Mouse (Mus musculus) embryonic facial prominence, embryonic 13.5 days (tissue): ENCODE measurements around the gene Clec4f. TPM values are rescaled to one million over a fixed set of nuclear protein-coding genes. Genes with fewer than 3 reads are reported as not detected.
"Not testable (repeated sequence)": the region's sequence is repeated elsewhere in the genome, so short reads cannot be mapped to it uniquely, and the experiment has no call there.

ENCODE experiments used
- ATAC-seq: fragments of 200-750 bp; cut with Nextera tagmentation; 2 replicates; pipeline ENCODE4 v1.8.0; 2017; ENCODE audit warnings: low read depth; ENCODE audit not compliant: insufficient number of reproducible peaks, insufficient read depth, low FRiP score, low TSS enrichment
- H3K27ac ChIP-seq: fragments of 300-500 bp; sonication (generic); 2 replicates; pipeline ENCODE4 v1.5.1; 2015; ENCODE audit warnings: moderate library complexity, mild to moderate bottlenecking, inconsistent platforms
- H3K27me3 ChIP-seq: fragments of 300-500 bp; sonication (generic); 2 replicates; pipeline ENCODE4 v1.6.1; 2015; ENCODE audit warnings: mild to moderate bottlenecking, inconsistent platforms
- H3K36me3 ChIP-seq: fragments of 300-500 bp; sonication (generic); 2 replicates; pipeline ENCODE4 v1.6.1; 2015; ENCODE audit warnings: mild to moderate bottlenecking, inconsistent platforms
- H3K4me1 ChIP-seq: fragments of 300-500 bp; sonication (generic); 2 replicates; pipeline ENCODE4 v1.6.1; 2015; ENCODE audit warnings: inconsistent platforms
- H3K4me2 ChIP-seq: fragments of 300-500 bp; sonication (generic); 2 replicates; pipeline ENCODE4 v1.6.1; 2015; ENCODE audit warnings: moderate library complexity, mild to moderate bottlenecking, inconsistent platforms
- H3K4me3 ChIP-seq: fragments of 300-500 bp; sonication (generic); 2 replicates; pipeline ENCODE4 v1.5.1; 2015; ENCODE audit warnings: mild to moderate bottlenecking, inconsistent platforms
- H3K9ac ChIP-seq: fragments of 300-500 bp; sonication (generic); 2 replicates; pipeline ENCODE4 v1.6.1; 2015; ENCODE audit warnings: mild to moderate bottlenecking, inconsistent platforms
- H3K9me3 ChIP-seq: fragments of 300-500 bp; sonication (generic); 2 replicates; pipeline ENCODE4 v1.6.1; 2016; ENCODE audit warnings: inconsistent platforms
- WGBS: fragments of 180-500 bp; shearing (Covaris S2); methylation state at CpG from one replicate; pipeline ENCODE4 v1.1.7; 2015; ENCODE audit warnings: mixed read lengths; 5-methylcytosine and 5-hydroxymethylcytosine counted together
- polyA plus RNA-seq: library from polyadenylated mRNA; unstranded; fragments of >200 nt; fragmentation: Nextera tagmentation; extraction: Ambion mirVana; gene quantifications from 2 replicates; pipeline ENCODE4 v1.2.1, GENCODE M21; 2015

The Clec4f gene
- polyA plus RNA-seq, 1 experiment from 2014 or later: not detected

- Histone ChIP-seq H3K4me2 (no peak overlapping the region), H3K36me3 (no peaks in the 10 kb centered on the region), H3K27ac (no peak overlapping the region), H3K9ac (no peak overlapping the region), H3K9me3 (no peaks in the 10 kb centered on the region), H3K27me3 (peaks cover 96% of the 10 kb centered on the region), H3K4me3 (no peak overlapping the region), H3K4me1 (no peaks in the 10 kb centered on the region)
- no peak for ATAC-seq
- WGBS: 2% methylated on average over 12 of the region's 12 CpGs
These were observed 37.0 kb upstream of the Clec4f start for GRCm38 (mm10) chr6:83692962-83693361.

- WGBS: 75% methylated on average over 2 of the region's 2 CpGs
- Histone ChIP-seq H3K9me3 (no peaks in the 10 kb centered on the region), H3K9ac (no peak overlapping the region), H3K4me2 (no peak overlapping the region), H3K27ac (no peak overlapping the region), H3K4me1 (no peaks in the 10 kb centered on the region), H3K4me3 (no peak overlapping the region), H3K27me3 (peaks cover 86% of the 10 kb centered on the region), H3K36me3 (no peaks in the 10 kb centered on the region)
- 0 out of 2 replicates have a peak, but pooled peaks have one; percentile 43 for ATAC-seq
These were observed 34.9 kb upstream of the Clec4f start for GRCm38 (mm10) chr6:83690936-83691335.

GRCm38 (mm10) chr6:83690277-83690676 is 34.3 kb upstream of the Clec4f start:
- H3K9me3 ChIP-seq: no peaks in the 10 kb centered on the region
- ATAC-seq: no peak
- WGBS: 25% methylated on average over 4 of the region's 5 CpGs
- H3K9ac ChIP-seq: no peak overlapping the region
- H3K4me2 ChIP-seq: no peak overlapping the region
- no peaks in the 10 kb centered on the region for H3K36me3 ChIP-seq
- no peaks in the 10 kb centered on the region for H3K4me1 ChIP-seq
- no peak overlapping the region for H3K27ac ChIP-seq
- H3K27me3 ChIP-seq: peaks cover 85% of the 10 kb centered on the region
- H3K4me3 ChIP-seq: no peak overlapping the region

DNA sequence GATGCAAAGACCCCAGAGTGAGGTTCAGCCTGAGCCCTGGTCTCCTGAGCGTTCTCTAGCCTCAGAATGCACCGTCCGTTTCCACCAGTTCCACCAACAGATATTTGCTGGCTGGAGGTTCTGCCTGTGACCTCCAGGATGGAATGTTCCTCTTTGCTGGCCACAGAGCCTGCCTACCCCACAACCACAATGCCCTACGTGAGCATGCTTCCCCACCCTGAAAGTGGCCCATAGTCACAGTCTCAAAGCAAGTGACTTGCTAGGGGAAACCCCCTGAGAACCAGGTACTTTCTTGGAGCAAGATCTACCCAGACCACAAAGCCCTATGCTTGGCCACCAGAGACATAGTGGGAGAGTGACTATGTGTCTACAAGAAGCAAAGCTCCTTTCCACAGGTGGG is 33.4 kb upstream of the Clec4f start:
- no peak overlapping the region for H3K4me2 ChIP-seq
- no peaks in the 10 kb centered on the region for H3K4me1 ChIP-seq
- H3K9me3 ChIP-seq: no peaks in the 10 kb centered on the region
- H3K4me3 ChIP-seq: no peak overlapping the region
- H3K36me3 ChIP-seq: no peaks in the 10 kb centered on the region
- 83% methylated on average over 4 of the region's 4 CpGs for WGBS
- no peak for ATAC-seq
- peaks cover 83% of the 10 kb centered on the region for H3K27me3 ChIP-seq
- H3K27ac ChIP-seq: no peak overlapping the region
- H3K9ac ChIP-seq: no peak overlapping the region

DNA sequence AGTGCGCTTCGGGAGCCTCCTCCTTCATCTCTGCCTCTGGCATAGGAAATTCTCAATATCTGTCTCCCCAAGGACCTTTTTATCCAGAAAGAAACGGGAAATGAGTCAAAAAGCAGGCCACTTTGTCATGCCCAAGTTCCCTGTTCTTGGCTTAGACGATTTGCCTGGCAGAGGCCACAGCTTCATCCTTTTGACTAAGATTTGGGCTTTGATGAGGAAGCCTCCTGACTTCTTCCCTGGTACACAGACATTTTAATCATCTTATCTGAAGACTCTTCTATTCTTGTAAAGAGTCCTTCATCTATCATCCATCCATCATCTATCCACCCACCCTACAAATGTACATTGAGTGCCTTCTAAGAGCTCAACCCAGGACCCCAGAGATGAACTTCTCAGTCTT is 21.8 kb upstream of the Clec4f start, which contains the start of gene Cd207:
Cd207 (minus strand) TSS at position 101 of the 400 bp plus-strand sequence.
- H3K4me3 ChIP-seq: no peak within 1 kb of the TSS
- peaks cover 25% of the 10 kb centered on the region for H3K27me3 ChIP-seq
- H3K4me1 ChIP-seq: no peaks in the 10 kb centered on the region
- no peaks in the 10 kb centered on the region for H3K36me3 ChIP-seq
- no peak within 1 kb of the TSS for H3K27ac ChIP-seq
- ATAC-seq: no peak
- WGBS: 76% methylated on average over 4 of the region's 4 CpGs
- H3K9me3 ChIP-seq: no peaks in the 10 kb centered on the region
- H3K9ac ChIP-seq: no peak within 1 kb of the TSS
- H3K4me2 ChIP-seq: no peak within 1 kb of the TSS

GRCm38 (mm10) chr6:83673395-83673794 is 17.4 kb upstream of the Clec4f start:
- H3K4me2 ChIP-seq: no peak overlapping the region
- no peaks in the 10 kb centered on the region for H3K4me1 ChIP-seq
- ATAC-seq: no peak
- no peak overlapping the region for H3K4me3 ChIP-seq
- H3K36me3 ChIP-seq: no peaks in the 10 kb centered on the region
- 6% methylated on average over 4 of the region's 4 CpGs for WGBS
- H3K9ac ChIP-seq: no peak overlapping the region
- peaks cover 20% of the 10 kb centered on the region for H3K27me3 ChIP-seq
- H3K27ac ChIP-seq: no peak overlapping the region
- H3K9me3 ChIP-seq: no peaks in the 10 kb centered on the region

- H3K4me2 ChIP-seq: no peak overlapping the region
- WGBS: 93% methylated on average over 2 of the region's 2 CpGs
These were observed 9.0 kb upstream of the Clec4f start for GRCm38 (mm10) chr6:83665009-83665408.

GRCm38 (mm10) chr6:83660821-83661220 is 4.8 kb upstream of the Clec4f start:
- 78% methylated on average over 4 of the region's 4 CpGs for WGBS
- H3K4me3 ChIP-seq: no peak overlapping the region
- no peaks in the 10 kb centered on the region for H3K9me3 ChIP-seq
- no peaks in the 10 kb centered on the region for H3K4me1 ChIP-seq
- no peak for ATAC-seq
- no peaks in the 10 kb centered on the region for H3K36me3 ChIP-seq
- no peak overlapping the region for H3K9ac ChIP-seq
- H3K27me3 ChIP-seq: peaks cover 4% of the 10 kb centered on the region
- H3K27ac ChIP-seq: no peak overlapping the region
- H3K4me2 ChIP-seq: no peak overlapping the region

More at GRCm38 (mm10) chr6:83665009-83665408, 9.0 kb upstream of the Clec4f start:
- no peaks in the 10 kb centered on the region for H3K9me3 ChIP-seq
- H3K27me3 ChIP-seq: peaks cover 4% of the 10 kb centered on the region; the same call in 1 of the 2 replicates
- H3K4me3 ChIP-seq: no peak overlapping the region
- no peak overlapping the region for H3K27ac ChIP-seq
- H3K4me1 ChIP-seq: no peaks in the 10 kb centered on the region
- ATAC-seq: no peak
- H3K9ac ChIP-seq: no peak overlapping the region
- H3K36me3 ChIP-seq: no peaks in the 10 kb centered on the region

GRCm38 (mm10) chr6:83646715-83647114 is 9.3 kb downstream of the Clec4f start:
- 85% methylated on average over 10 of the region's 10 CpGs for WGBS
- no peak overlapping the region for H3K4me2 ChIP-seq
- no peak overlapping the region for H3K4me3 ChIP-seq
- H3K4me1 ChIP-seq: no peaks in the 10 kb centered on the region
- no peaks in the 10 kb centered on the region for H3K36me3 ChIP-seq
- H3K27me3 ChIP-seq: 0 out of 2 replicates have a peak, but pooled peaks cover 4% of the 10 kb centered on the region
- no peak overlapping the region for H3K27ac ChIP-seq
- ATAC-seq: no peak
- no peaks in the 10 kb centered on the region for H3K9me3 ChIP-seq
- no peak overlapping the region for H3K9ac ChIP-seq

DNA sequence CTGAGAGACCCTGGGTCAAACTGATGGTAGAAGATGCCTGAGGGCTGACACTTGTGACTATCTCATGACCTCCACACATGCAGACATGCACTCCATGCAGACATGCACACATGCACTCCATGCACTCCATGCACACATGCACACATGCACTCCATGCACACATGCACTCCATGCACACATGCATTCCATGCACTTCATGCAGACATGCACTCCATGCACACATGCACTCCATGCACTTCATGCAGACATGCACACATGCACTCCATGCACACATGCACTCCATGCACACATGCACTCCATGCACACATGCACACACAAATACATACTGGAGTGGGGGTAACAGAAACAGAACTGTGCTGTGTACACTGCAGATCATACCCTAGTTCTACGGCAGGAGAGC is 20.7 kb downstream of the Clec4f start:
- no peak overlapping the region for H3K9ac ChIP-seq
- peaks cover 4% of the 10 kb centered on the region for H3K27me3 ChIP-seq
- H3K36me3 ChIP-seq: no peaks in the 10 kb centered on the region
- H3K4me1 ChIP-seq: no peaks in the 10 kb centered on the region
- no peak overlapping the region for H3K27ac ChIP-seq
- ATAC-seq: no peak
- 86% methylated on average over 1 of the region's 1 CpGs for WGBS
- no peaks in the 10 kb centered on the region for H3K9me3 ChIP-seq
- H3K4me2 ChIP-seq: no peak overlapping the region
- no peak overlapping the region for H3K4me3 ChIP-seq

DNA sequence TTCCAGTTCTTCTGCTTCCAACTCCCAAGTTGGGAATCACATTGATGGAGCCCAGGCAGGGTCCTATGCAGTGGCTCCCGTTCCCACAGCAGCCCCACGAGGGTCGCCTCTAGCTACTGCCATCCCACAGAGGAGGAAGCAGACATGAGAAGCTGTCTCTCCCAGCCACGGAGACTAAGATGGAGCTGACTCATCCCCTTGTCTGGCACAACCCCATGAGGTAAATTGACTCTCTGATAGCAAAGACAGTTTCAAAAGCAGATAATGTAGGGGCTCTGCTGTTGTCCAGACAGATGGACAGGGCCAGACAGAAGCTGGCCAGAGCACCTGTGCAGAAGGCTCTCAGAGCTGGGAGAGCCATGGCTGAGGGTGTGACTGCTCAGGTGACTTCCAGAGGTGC is 21.4 kb downstream of the Clec4f start:
- 72% methylated on average over 4 of the region's 4 CpGs for WGBS
- not testable (repeated sequence) for H3K27ac ChIP-seq, H3K9me3 ChIP-seq, H3K36me3 ChIP-seq, H3K9ac ChIP-seq, H3K4me1 ChIP-seq, ATAC-seq, H3K4me3 ChIP-seq, H3K4me2 ChIP-seq, H3K27me3 ChIP-seq

DNA sequence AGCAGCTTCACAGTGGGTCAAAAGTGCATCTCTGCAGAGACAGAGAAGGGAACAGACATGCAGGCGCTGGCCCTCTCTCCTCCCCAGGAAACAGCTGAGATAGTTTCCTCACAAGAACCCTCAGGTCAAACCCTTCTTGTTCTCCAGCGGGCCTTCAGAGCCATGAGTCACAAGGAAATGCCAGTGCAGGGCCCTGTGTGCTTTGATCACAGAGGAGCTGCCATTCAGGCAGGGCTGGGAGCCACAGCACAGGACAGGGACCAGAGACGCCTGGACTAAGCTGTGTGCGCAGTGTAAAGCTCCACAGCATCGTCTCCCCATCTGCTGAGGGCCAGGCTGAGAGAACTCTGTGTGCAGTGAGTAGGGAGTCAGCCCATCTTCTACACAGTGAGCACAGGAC is 21.9 kb downstream of the Clec4f start:
- H3K9me3 ChIP-seq, H3K27me3 ChIP-seq, H3K4me2 ChIP-seq, ATAC-seq, H3K4me1 ChIP-seq, H3K36me3 ChIP-seq, H3K4me3 ChIP-seq, H3K9ac ChIP-seq, H3K27ac ChIP-seq: not testable (repeated sequence)
- 35% methylated on average over 5 of the region's 5 CpGs for WGBS

- no peak for ATAC-seq
- Histone ChIP-seq H3K9ac (no peak overlapping the region), H3K27me3 (peaks cover 4% of the 10 kb centered on the region), H3K4me1 (no peaks in the 10 kb centered on the region), H3K27ac (no peak overlapping the region), H3K4me2 (no peak overlapping the region), H3K36me3 (no peaks in the 10 kb centered on the region), H3K4me3 (no peak overlapping the region), H3K9me3 (no peaks in the 10 kb centered on the region)
- WGBS: 80% methylated on average over 4 of the region's 4 CpGs
These were observed 24.2 kb downstream of the Clec4f start for GRCm38 (mm10) chr6:83631815-83632214.
